Mouse (Mus musculus): ENCODE results near the gene Pgrmc2. TPM values are rescaled to one million over a fixed set of nuclear protein-coding genes. Genes with fewer than 3 reads are reported as not detected.

Pgrmc2 gene
- polyA plus RNA-seq, 1 experiment from 2014 or later = 49.4 TPM

DNA sequence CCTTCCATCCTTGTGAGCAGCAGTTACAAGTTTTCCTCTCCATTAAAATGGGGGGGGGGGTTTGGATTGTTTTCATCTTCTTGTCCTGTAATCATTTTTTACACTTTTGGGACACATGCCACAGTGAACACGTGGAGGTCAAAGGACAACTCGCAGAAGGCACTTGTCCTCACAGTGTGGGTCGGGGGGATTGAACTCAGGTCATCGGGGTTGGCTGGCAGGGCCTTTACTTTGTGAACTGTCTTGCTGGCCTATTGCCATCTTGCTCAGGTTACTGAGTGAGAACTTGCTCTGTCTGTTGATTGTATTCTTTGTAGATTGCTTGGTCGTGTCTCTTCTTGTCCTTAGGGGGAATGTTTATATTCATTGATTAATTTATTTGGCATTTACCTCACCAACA lies 41.6 kb downstream of the Pgrmc2 start:
- Histone ChIP-seq H3K4me1 (replicated peaks) (no peaks in the 10 kb centered on the region), H3K36me3 (no peaks in the 10 kb centered on the region), H3K9me3 (no peaks in the 10 kb centered on the region), H3K27ac (no peak overlapping the region), H3K4me2 (no peak overlapping the region), H3K4me3 (replicated peaks) (no peak overlapping the region), H3K9ac (replicated peaks) (no peak overlapping the region), H3K27me3 (no peaks in the 10 kb centered on the region)
- 64% methylated on average over 5 of the region's 5 CpGs for WGBS
- no peak for ATAC-seq (ENCODE audit: insufficient number of reproducible peaks, insufficient read depth, low FRiP score, low TSS enrichment, low read depth)

DNA sequence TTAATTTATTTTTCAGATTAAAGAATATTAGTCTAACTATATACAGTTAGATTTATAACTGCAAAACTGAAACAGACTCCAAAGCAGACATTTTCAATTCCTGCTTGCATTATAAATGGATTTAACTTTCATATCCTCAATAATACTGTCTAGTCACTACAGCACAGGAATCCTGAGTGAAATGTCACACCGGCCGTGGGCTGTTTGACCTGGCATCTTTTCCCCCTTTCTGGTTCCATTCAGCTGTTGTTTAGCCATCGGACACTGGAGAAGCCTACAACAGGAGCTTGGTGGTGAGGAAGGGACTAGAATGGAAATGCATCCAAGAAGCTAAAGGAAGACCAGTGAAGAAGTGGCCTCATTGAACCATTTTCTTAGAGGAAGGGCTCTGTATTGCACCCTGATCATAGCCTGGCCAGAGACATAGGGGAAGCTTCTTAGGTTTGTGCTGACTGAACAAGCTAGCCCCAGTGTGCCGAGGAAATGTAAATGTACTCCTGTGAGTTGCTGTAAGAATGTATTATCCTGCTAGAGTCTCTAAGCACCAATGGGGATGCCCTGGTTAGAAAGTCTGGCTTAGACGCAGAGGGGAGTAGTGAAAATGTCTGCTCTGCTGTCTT lies 44.4 kb downstream of the Pgrmc2 start:
- 69% methylated on average over 5 of the region's 5 CpGs for WGBS
- no peaks in the 10 kb centered on the region for H3K36me3 ChIP-seq
- no peaks in the 10 kb centered on the region for H3K9me3 ChIP-seq
- no peak overlapping the region for H3K4me2 ChIP-seq
- no peaks in the 10 kb centered on the region for H3K4me1 ChIP-seq (replicated peaks)
- no peak overlapping the region for H3K9ac ChIP-seq (replicated peaks)
- no peak overlapping the region for H3K27ac ChIP-seq
- no peaks in the 10 kb centered on the region for H3K27me3 ChIP-seq
- no peak for ATAC-seq (ENCODE audit: insufficient number of reproducible peaks, insufficient read depth, low FRiP score, low TSS enrichment, low read depth)
- H3K4me3 ChIP-seq (replicated peaks) = no peak overlapping the region

DNA sequence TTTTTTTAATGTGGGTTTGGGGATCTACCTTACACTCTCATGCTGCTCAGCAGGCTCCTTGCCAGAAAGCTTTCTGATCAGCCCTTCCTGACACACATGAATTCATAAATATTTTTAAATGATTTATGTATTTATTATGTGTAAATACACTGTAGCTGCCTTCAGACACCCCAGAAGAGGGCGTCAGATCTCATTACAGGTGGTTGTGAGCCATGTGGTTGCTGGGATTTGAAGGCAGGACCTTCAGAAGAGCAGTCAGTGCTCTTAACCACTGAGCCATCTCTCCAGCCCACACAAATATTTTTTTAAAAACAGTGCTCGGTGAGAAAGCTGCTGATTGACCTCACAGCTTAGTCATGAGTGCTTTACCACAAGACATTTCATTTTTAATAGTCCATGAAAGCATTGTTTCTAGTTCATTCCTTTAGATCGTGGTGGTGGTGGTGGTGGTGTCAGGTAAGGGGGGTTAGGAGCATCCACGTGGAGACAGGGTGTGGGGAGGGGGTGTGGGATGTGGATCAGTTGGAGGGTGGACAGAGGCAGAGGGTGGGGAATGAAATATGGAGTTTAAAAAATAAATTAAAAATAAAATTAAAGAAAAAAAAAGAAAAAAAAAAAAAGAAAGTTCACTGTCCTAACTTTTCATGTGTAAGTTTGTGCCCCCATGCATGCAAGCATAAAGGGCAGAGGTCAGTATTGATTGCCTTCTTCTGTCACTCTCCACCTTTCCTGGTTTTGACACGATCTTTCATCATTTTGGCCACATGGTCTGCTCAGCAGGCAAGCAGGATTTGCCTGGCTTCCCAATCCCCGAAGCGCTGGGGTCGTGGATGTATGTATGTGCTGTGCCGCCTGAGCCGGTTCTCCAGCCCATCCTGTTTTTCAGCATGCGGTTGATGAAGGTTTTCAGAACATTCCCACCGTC lies 51.3 kb downstream of the Pgrmc2 start:
- WGBS = 76% methylated on average over 12 of the region's 12 CpGs
- no peak overlapping the region for H3K27ac ChIP-seq
- no peak for ATAC-seq (ENCODE audit: insufficient number of reproducible peaks, insufficient read depth, low FRiP score, low TSS enrichment, low read depth)
- no peaks in the 10 kb centered on the region for H3K9me3 ChIP-seq
- H3K27me3 ChIP-seq = no peaks in the 10 kb centered on the region
- no peaks in the 10 kb centered on the region for H3K36me3 ChIP-seq
- no peak overlapping the region for H3K4me2 ChIP-seq
- H3K4me3 ChIP-seq (replicated peaks) = no peak overlapping the region
- no peaks in the 10 kb centered on the region for H3K4me1 ChIP-seq (replicated peaks)
- no peak overlapping the region for H3K9ac ChIP-seq (replicated peaks)

DNA sequence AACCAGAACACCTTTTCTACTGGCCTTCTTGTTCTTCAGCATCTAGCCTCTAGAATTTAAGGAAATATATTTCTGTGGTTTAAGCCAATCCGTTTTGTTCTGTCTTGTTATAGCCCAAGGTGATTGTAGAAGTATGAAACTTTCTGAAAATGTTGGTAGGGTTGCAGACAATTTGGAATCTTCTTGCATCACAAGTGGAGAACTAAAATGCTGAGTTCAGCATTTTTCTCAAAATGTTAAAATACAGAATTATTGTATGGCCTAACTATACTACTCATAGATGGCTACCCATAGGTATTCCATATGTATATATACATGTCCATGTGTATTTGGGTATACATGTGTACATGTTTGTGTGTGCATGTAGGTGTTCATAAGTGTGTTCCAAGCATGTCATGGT lies 52.1 kb downstream of the Pgrmc2 start:
- Histone ChIP-seq H3K36me3 (no peaks in the 10 kb centered on the region), H3K4me1 (replicated peaks) (no peaks in the 10 kb centered on the region), H3K27me3 (no peaks in the 10 kb centered on the region), H3K9ac (replicated peaks) (no peak overlapping the region), H3K9me3 (no peaks in the 10 kb centered on the region), H3K4me2 (no peak overlapping the region), H3K4me3 (replicated peaks) (no peak overlapping the region), H3K27ac (no peak overlapping the region)
- no peak for ATAC-seq (ENCODE audit: insufficient number of reproducible peaks, insufficient read depth, low FRiP score, low TSS enrichment, low read depth)
- 91% methylated on average over 1 of the region's 1 CpGs for WGBS

DNA sequence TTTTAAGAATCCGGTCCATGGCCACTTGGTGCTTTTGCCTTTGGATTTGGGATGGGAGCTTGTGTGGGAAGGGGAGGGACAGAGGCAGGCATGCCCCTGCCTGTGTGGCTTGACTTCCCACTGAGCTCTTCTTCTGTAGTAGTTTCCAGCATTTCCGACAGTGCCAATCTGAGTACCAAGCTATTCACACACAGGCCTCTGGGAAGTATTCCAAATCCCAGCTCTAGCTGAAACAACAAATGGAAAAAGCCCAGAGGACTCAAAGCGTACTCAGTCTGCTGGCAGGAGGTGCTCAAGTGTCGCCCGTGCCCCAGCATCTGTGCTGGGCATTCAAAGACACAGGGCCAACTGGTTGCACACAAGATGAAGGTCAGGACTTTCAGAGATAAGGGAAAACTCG lies 60.9 kb downstream of the Pgrmc2 start:
- no peak overlapping the region for H3K9ac ChIP-seq (replicated peaks)
- no peak overlapping the region for H3K27ac ChIP-seq
- no peaks in the 10 kb centered on the region for H3K27me3 ChIP-seq
- 71% methylated on average over 6 of the region's 6 CpGs for WGBS
- no peak for ATAC-seq (ENCODE audit: insufficient number of reproducible peaks, insufficient read depth, low FRiP score, low TSS enrichment, low read depth)
- H3K36me3 ChIP-seq = no peaks in the 10 kb centered on the region
- H3K4me2 ChIP-seq = no peak overlapping the region
- H3K9me3 ChIP-seq = no peaks in the 10 kb centered on the region
- no peak overlapping the region for H3K4me3 ChIP-seq (replicated peaks)
- no peaks in the 10 kb centered on the region for H3K4me1 ChIP-seq (replicated peaks)

DNA sequence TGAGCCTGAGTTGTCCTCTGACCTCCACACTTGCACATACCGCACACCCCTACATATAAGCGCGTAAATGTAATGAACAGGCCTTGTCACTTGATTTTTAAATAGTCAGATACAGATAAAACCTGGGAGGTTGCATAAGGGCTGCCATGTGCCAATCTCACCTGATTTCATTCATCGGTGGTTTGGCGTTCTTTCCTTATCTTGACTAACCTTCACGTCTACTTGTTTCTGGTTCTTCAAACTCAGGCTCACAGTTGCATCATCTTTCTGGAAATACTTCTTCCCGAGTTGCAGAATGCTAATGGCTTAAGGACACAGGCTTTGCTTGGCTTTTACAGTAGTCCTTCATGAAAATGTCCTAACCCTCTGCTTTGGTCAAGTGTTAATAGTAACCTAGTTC lies 62.2 kb downstream of the Pgrmc2 start:
- no peak overlapping the region for H3K9ac ChIP-seq (replicated peaks)
- no peak overlapping the region for H3K4me3 ChIP-seq (replicated peaks)
- no peaks in the 10 kb centered on the region for H3K27me3 ChIP-seq
- H3K4me1 ChIP-seq (replicated peaks) = no peaks in the 10 kb centered on the region
- WGBS = 92% methylated on average over 7 of the region's 7 CpGs
- no peak for ATAC-seq (ENCODE audit: insufficient number of reproducible peaks, insufficient read depth, low FRiP score, low TSS enrichment, low read depth)
- H3K9me3 ChIP-seq = no peaks in the 10 kb centered on the region
- no peaks in the 10 kb centered on the region for H3K36me3 ChIP-seq
- H3K4me2 ChIP-seq = no peak overlapping the region
- H3K27ac ChIP-seq = no peak overlapping the region

DNA sequence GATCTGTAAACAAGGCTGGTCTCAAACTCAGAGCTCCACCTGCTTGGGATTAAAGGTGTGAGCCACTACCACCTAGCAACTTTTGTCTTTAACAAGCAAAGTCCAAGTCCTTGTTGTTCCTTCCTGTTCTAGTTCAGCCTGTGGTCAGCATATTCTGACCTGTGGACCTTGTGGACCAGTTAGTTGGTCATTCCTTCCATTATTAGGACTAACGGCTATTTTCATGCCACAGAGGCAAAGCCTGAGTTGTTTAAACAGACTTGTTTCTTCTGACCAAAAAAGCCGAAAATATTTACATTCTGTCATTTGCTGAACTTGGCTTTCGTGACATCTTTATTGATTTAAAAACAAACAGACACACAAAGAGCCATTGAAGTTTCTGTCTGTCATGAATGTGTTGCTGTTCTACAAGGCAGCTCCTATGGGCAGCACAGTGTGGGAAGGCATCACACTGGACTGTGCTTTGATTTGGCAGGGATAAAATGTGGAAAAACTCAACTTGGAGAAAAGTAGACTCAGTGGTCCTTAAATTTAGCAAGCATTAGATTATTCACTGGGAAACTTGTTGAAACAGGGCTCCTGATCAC lies 64.7 kb downstream of the Pgrmc2 start:
- H3K4me3 ChIP-seq (replicated peaks) = no peak overlapping the region
- H3K9ac ChIP-seq (replicated peaks) = no peak overlapping the region
- WGBS = 80% methylated on average over 3 of the region's 3 CpGs
- no peaks in the 10 kb centered on the region for H3K36me3 ChIP-seq
- no peaks in the 10 kb centered on the region for H3K4me1 ChIP-seq (replicated peaks)
- H3K4me2 ChIP-seq = no peak overlapping the region
- no peaks in the 10 kb centered on the region for H3K9me3 ChIP-seq
- no peak for ATAC-seq (ENCODE audit: insufficient number of reproducible peaks, insufficient read depth, low FRiP score, low TSS enrichment, low read depth)
- H3K27ac ChIP-seq = no peak overlapping the region
- H3K27me3 ChIP-seq = no peaks in the 10 kb centered on the region

Other genes starting within 250 kb of the Pgrmc2 start
- gene Mfsd8, start 236.2 kb downstream of the Pgrmc2 start, polyA plus RNA-seq (2016; fragmentation: Nextera tagmentation; extraction: Ambion mirVana) = 5.6 and 6.8 TPM in 2 replicates
- gene Abhd18, start 236.1 kb downstream of the Pgrmc2 start, polyA plus RNA-seq (2016; fragmentation: Nextera tagmentation; extraction: Ambion mirVana) = 7.3 and 11.3 TPM in 2 replicates
- 0.14 and 0.23 TPM in 2 replicates for gene 1700034I23Rik, start 180.5 kb downstream of the Pgrmc2 start, polyA plus RNA-seq (2016; fragmentation: Nextera tagmentation; extraction: Ambion mirVana)
- gene Larp1b, start 133.2 kb downstream of the Pgrmc2 start, polyA plus RNA-seq (2016; fragmentation: Nextera tagmentation; extraction: Ambion mirVana) = 0.85 and 1.1 TPM in 2 replicates

Data from limb, embryonic 12.5 days (tissue).